In the genomic region with DNA sequence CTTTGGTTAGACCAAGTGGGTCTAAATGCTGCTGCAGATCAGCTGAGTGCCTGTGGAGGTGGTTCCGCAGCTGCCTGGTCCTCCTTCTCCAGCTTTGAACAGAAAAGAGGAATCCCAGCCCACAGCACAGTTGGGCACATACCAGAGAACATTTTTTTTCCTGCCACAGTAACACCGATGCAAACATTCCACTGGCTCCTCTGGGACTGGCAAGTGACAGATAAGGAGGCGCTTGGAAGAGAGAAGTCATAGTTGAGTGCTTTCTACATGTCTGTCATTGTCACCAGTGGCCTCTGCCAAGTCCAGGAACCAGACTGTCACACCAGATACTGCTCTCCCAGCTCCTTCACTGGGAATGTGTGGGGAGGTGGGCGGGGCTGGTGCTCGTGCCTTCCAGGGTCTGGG, we compare ENCODE assay signal across 12 mouse cellular contexts.
DNase-seq lines count a peak whose midpoint lies in the region; ATAC-seq and TF ChIP-seq lines count a peak whose summit lies in the region.
"Had no signal": no experiment of that assay in that cellular context is flagged by ENCODE, and none has a peak within 500 bp of the region (broad histone marks: within the 10 kb centered on the region; RNA-seq: fewer than 3 reads in every experiment).

No protein-coding gene starts in this region.

- H3K27ac ChIP-seq in hindbrain, embryonic 15.5 days (replicated peaks) = no peak overlapping the region
- H3K27ac ChIP-seq in hindbrain, embryonic 14.5 days = no peak overlapping the region
- H3K27ac ChIP-seq in heart, embryonic 16.5 days (ENCODE audit: low read length) = peak overlapping the region; percentile 85
- H3K27ac ChIP-seq in cerebellum, adult 2 months (ENCODE audit: insufficient read depth, low read length) = no peak overlapping the region
- H3K27ac ChIP-seq: macrophage; stomach, postnatal 0 days had no signal

- H3K36me3 ChIP-seq in hindbrain, embryonic 15.5 days = no peaks in the 10 kb centered on the region
- no peaks in the 10 kb centered on the region for H3K36me3 ChIP-seq in hindbrain, embryonic 14.5 days (replicated peaks; ENCODE audit: control insufficient read depth, insufficient read depth)
- no peaks in the 10 kb centered on the region for H3K36me3 ChIP-seq in heart, embryonic 16.5 days (ENCODE audit: control insufficient read depth, insufficient read depth)

- H3K4me2 ChIP-seq in hindbrain, embryonic 15.5 days = no peak overlapping the region
- H3K4me2 ChIP-seq in hindbrain, embryonic 14.5 days (replicated peaks) = no peak overlapping the region
- peak overlapping the region; percentile 35; the same call in 1 of the 2 replicates for H3K4me2 ChIP-seq in heart, embryonic 16.5 days (ENCODE audit: low read depth, low read length)

- no peak overlapping the region for H3K4me3 ChIP-seq in hindbrain, embryonic 15.5 days
- H3K4me3 ChIP-seq in hindbrain, embryonic 14.5 days (replicated peaks; ENCODE audit: low read length) = no peak overlapping the region
- H3K4me3 ChIP-seq in heart, embryonic 16.5 days (ENCODE audit: low read length) = no peak overlapping the region
- H3K4me3 ChIP-seq in cerebellum, adult 2 months (replicated peaks; ENCODE audit: insufficient read depth, low read depth, low read length) = no peak overlapping the region

- no peaks in the 10 kb centered on the region for H3K9me3 ChIP-seq in hindbrain, embryonic 15.5 days
- H3K9me3 ChIP-seq in hindbrain, embryonic 14.5 days (ENCODE audit: control insufficient read depth, low read length) = no peaks in the 10 kb centered on the region
- H3K9me3 ChIP-seq in heart, embryonic 16.5 days (replicated peaks; ENCODE audit: control insufficient read depth, low read length) = no peaks in the 10 kb centered on the region

- WGBS in hindbrain, embryonic 15.5 days = 45% methylated on average over 5 of the region's 5 CpGs
- 44% methylated on average over 5 of the region's 5 CpGs for WGBS in hindbrain, embryonic 14.5 days
- WGBS in heart, embryonic 16.5 days = 9% methylated on average over 5 of the region's 5 CpGs
- WGBS in cerebellum, adult 2 months = 58% methylated on average over 5 of the region's 5 CpGs

- 0 out of 2 replicates have a peak, but pooled peaks have one; percentile 34 for ATAC-seq in hindbrain, embryonic 15.5 days (ENCODE audit: low FRiP score, low read depth)
- no peak; the same call in 1 of the 2 replicates for ATAC-seq in hindbrain, embryonic 14.5 days (ENCODE audit: low FRiP score)
- peak; percentile 90 for ATAC-seq in heart, embryonic 16.5 days (replicated peaks; ENCODE audit: extremely low read depth, insufficient read depth, low FRiP score)

- H3K27me3 ChIP-seq in hindbrain, embryonic 15.5 days = no peaks in the 10 kb centered on the region
- H3K27me3 ChIP-seq in hindbrain, embryonic 14.5 days (ENCODE audit: control insufficient read depth, insufficient read depth, low read length) = no peaks in the 10 kb centered on the region
- no peaks in the 10 kb centered on the region for H3K27me3 ChIP-seq in heart, embryonic 16.5 days (ENCODE audit: control insufficient read depth, insufficient read depth, low read length)
- H3K27me3 ChIP-seq in cerebellum, adult 2 months (ENCODE audit: control insufficient read depth, insufficient read depth, low read length) = no peaks in the 10 kb centered on the region

- DNase-seq in hindbrain, embryonic 14.5 days (ENCODE audit: low spot score) = no peak
- DNase-seq in right cerebral cortex, adult 18-20 months = peak; percentile 80
- DNase-seq in right cerebral cortex, postnatal 4 days = no peak
- DNase-seq in mesoderm, embryonic 11.5 days (ENCODE audit: low read depth, low spot score) = peak; percentile 27
- no peak for DNase-seq in cerebellum, adult 2 months
- no peak for DNase-seq in kidney, adult 8-10 months
- DNase-seq: gastrocnemius, postnatal 36 days; kidney, adult 2 months had no signal

- H3K4me1 ChIP-seq in hindbrain, embryonic 15.5 days (replicated peaks) = no peaks in the 10 kb centered on the region
- no peaks in the 10 kb centered on the region for H3K4me1 ChIP-seq in hindbrain, embryonic 14.5 days (replicated peaks; ENCODE audit: control insufficient read depth, insufficient read depth, low read length)
- H3K4me1 ChIP-seq in heart, embryonic 16.5 days (ENCODE audit: control insufficient read depth, insufficient read depth, low read length) = peaks cover 26% of the 10 kb centered on the region
- peaks cover 15% of the 10 kb centered on the region for H3K4me1 ChIP-seq in cerebellum, adult 2 months (ENCODE audit: control insufficient read depth, insufficient read depth, low read length)

- no peak for TF ChIP-seq CTCF in cerebellum, adult 2 months (IDR thresholded peaks at IDR 0.05; ENCODE audit: borderline replicate concordance, insufficient read depth, low read depth, low read length)

- TF ChIP-seq POLR2A in cerebellum, adult 2 months (IDR thresholded peaks at IDR 0.05; ENCODE audit: borderline replicate concordance, insufficient read depth, low read length) = no peak

- no peak overlapping the region for H3K9ac ChIP-seq in hindbrain, embryonic 15.5 days
- H3K9ac ChIP-seq in hindbrain, embryonic 14.5 days = no peak overlapping the region
- peak overlapping the region; percentile 9; the same call in 1 of the 2 replicates for H3K9ac ChIP-seq in heart, embryonic 16.5 days (ENCODE audit: low read length)

Comparison
In these comparisons a context has a peak if more than half of its experiments do, and no peak if none do; other contexts are left out.
1. DNase-seq: peak in right cerebral cortex, adult 18-20 months (single experiment) and mesoderm, embryonic 11.5 days (single experiment); none in hindbrain, embryonic 14.5 days (single experiment), right cerebral cortex, postnatal 4 days (single experiment), cerebellum, adult 2 months (0 of 2) and kidney, adult 8-10 months (0 of 2).